In genomic region chr5:30215970-30216369, GRCm38 (mm10) we compare ENCODE assay signal across 25 mouse cellular contexts. TPM values are rescaled to one million over a fixed set of nuclear protein-coding genes. Genes with fewer than 3 reads are reported as not detected.
"Had no signal": no experiment of that assay in that cellular context is flagged by ENCODE, and none has a peak within 500 bp of the region (broad histone marks: within the 10 kb centered on the region; RNA-seq: fewer than 3 reads in every experiment).

No protein-coding gene starts in this region.

- H3K27ac ChIP-seq: limb, embryonic 12.5 days; limb, embryonic 15.5 days; liver, embryonic 14.5 days; midbrain, embryonic 10.5 days; midbrain, embryonic 13.5 days; stomach, postnatal 0 days had no signal

- H3K9ac ChIP-seq: limb, embryonic 12.5 days; limb, embryonic 15.5 days; liver, embryonic 14.5 days; liver, postnatal 0 days; lung, embryonic 14.5 days; midbrain, embryonic 13.5 days had no signal

- H3K9me3 ChIP-seq: limb, embryonic 12.5 days; limb, embryonic 15.5 days; midbrain, embryonic 10.5 days; midbrain, embryonic 13.5 days had no signal

- H3K4me1 ChIP-seq: limb, embryonic 12.5 days; limb, embryonic 15.5 days; midbrain, embryonic 10.5 days; midbrain, embryonic 13.5 days had no signal

- DNase-seq: kidney, adult 9 months; kidney, postnatal 14 days; kidney, postnatal 4 days; left cerebral cortex, postnatal 4 days; liver, postnatal 0 days; lung, embryonic 14.5 days; lung, postnatal 36 days; thymus, adult 2 months; thymus, postnatal 14 days; thymus, postnatal 4 days had no signal

- H3K27me3 ChIP-seq: limb, embryonic 12.5 days; limb, embryonic 15.5 days; midbrain, embryonic 13.5 days had no signal

- H3K4me3 ChIP-seq: limb, embryonic 12.5 days; limb, embryonic 15.5 days; midbrain, embryonic 10.5 days; midbrain, embryonic 13.5 days had no signal

- H3K36me3 ChIP-seq: limb, embryonic 12.5 days; limb, embryonic 15.5 days; midbrain, embryonic 10.5 days; midbrain, embryonic 13.5 days had no signal

- H3K4me2 ChIP-seq: limb, embryonic 12.5 days; limb, embryonic 15.5 days; liver, embryonic 11.5 days; lung, embryonic 14.5 days; midbrain, embryonic 13.5 days had no signal

- ATAC-seq: liver, postnatal 0 days; lung, postnatal 0 days; midbrain, embryonic 13.5 days had no signal

RNA-seq across cellular contexts. Expression of gene Adgrf3, which starts 10.4 kb away (rescaled TPM):
- total RNA-seq: layer of hippocampus, adult 18-20 months; layer of hippocampus, postnatal 14 days; left cerebral cortex, adult 8-10 months; left cerebral cortex, postnatal 14 days; left cerebral cortex, postnatal 4 days; midbrain, postnatal 0 days had no signal
- polyA plus RNA-seq: limb, embryonic 12.5 days; liver, embryonic 11.5 days; liver, postnatal 0 days; midbrain, embryonic 13.5 days; midbrain, postnatal 0 days; neural tube, embryonic 11.5 days; neural tube, embryonic 14.5 days had no signal
